Mouse (Mus musculus) limb, embryonic 12.5 days (tissue): ENCODE results near the gene Sim2. TPM values are rescaled to one million over a fixed set of nuclear protein-coding genes. Genes with fewer than 3 reads are reported as not detected.

ENCODE experiments used
- ATAC-seq: fragments of 200-750 bp; cut with Nextera tagmentation; 2 replicates; pipeline ENCODE4 v1.8.0; 2017; ENCODE audit warnings: low read depth, moderate TSS enrichment; ENCODE audit not compliant: insufficient number of reproducible peaks, insufficient read depth, low FRiP score, low TSS enrichment
- H3K27ac ChIP-seq: fragments of 300-500 bp; sonication (generic); 2 replicates; pipeline ENCODE4 v1.5.1; 2016; ENCODE audit warnings: mild to moderate bottlenecking, moderate library complexity
- H3K27me3 ChIP-seq: fragments of 300-500 bp; sonication (generic); 2 replicates; pipeline ENCODE4 v1.6.1; 2016; ENCODE audit warnings: mild to moderate bottlenecking, moderate library complexity
- H3K36me3 ChIP-seq: fragments of 300-500 bp; sonication (generic); 2 replicates; pipeline ENCODE4 v1.6.1; 2016; ENCODE audit warnings: mild to moderate bottlenecking, moderate library complexity
- H3K4me1 ChIP-seq: fragments of 300-500 bp; sonication (generic); replicated peaks from 2 replicates; pipeline ENCODE4 v1.6.1; 2016
- H3K4me2 ChIP-seq: fragments of 300-500 bp; sonication (generic); 2 replicates; pipeline ENCODE4 v1.6.1; 2016; ENCODE audit warnings: mild to moderate bottlenecking, moderate library complexity
- H3K4me3 ChIP-seq: fragments of 300-500 bp; sonication (generic); replicated peaks from 2 replicates; pipeline ENCODE4 v1.5.1; 2016; ENCODE audit warnings: mild to moderate bottlenecking
- H3K9ac ChIP-seq: fragments of 300-500 bp; sonication (generic); replicated peaks from 2 replicates; pipeline ENCODE4 v1.6.1; 2016; ENCODE audit warnings: mild to moderate bottlenecking, moderate library complexity
- H3K9me3 ChIP-seq: fragments of 300-500 bp; sonication (generic); 2 replicates; pipeline ENCODE4 v1.6.1; 2016; ENCODE audit warnings: mild to moderate bottlenecking, moderate library complexity
- WGBS: fragments of 180-500 bp; shearing (Covaris S2); methylation state at CpG from one replicate; pipeline ENCODE4 v1.1.7; 2016; 5-methylcytosine and 5-hydroxymethylcytosine counted together
- polyA plus RNA-seq: library from polyadenylated mRNA; unstranded; fragments of >200 nt; fragmentation: Nextera tagmentation; extraction: Ambion mirVana; gene quantifications from 2 replicates; pipeline ENCODE4 v1.2.1, GENCODE M21; 2016

The Sim2 gene
- polyA plus RNA-seq, 1 experiment from 2014 or later = 2.0 TPM

DNA sequence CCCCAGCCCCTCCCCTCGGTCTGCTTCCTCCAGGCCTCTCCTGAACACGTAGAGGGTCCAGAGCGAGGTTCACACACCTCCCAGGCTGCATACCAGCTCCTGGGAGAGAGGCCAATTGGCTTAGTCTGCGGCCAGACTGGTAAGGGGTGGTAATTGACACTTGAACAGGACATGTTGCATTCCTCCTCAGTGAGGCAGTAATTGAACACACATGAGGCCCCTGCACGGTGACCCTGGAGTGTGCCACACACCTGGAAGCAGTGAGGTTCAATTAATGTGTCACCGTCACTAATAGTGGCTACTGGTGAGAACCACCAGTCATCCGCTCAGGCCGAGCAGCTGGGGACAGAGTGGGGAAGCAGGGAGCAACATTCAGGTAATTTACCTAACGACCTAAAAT lies 24.9 kb upstream of the Sim2 start:
- Histone ChIP-seq H3K4me1 (peaks cover 17% of the 10 kb centered on the region), H3K4me2 (no peak overlapping the region), H3K36me3 (no peaks in the 10 kb centered on the region), H3K27me3 (peaks cover 51% of the 10 kb centered on the region), H3K9ac (no peak overlapping the region), H3K4me3 (no peak overlapping the region), H3K9me3 (0 out of 2 replicates have a peak, but pooled peaks cover 10% of the 10 kb centered on the region), H3K27ac (peak overlapping the region; percentile 41; the same call in 1 of the 2 replicates)
- ATAC-seq = peak; percentile 86; the same call in 1 of the 2 replicates
- 5% methylated on average over 9 of the region's 9 CpGs for WGBS

DNA sequence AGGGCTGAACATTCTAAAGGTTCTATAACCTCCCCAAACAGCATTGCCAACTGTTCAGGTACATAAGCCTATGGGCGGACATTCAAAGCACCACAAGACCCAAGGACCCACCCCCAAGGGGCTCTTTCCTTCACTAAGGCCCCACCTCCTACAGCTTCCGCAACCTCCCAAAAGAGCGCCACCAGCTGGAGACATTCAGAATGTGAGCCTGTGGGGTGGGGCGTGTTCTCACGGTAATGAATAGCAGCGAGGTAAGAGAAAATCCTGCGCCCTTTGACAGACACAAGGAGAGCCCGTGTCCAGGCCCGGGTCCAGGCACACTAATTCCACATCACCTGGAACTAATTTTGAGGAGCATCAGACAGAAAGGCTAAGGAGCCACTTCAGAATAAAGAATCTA lies 20.5 kb upstream of the Sim2 start:
- no peak overlapping the region for H3K27ac ChIP-seq
- peaks cover 11% of the 10 kb centered on the region for H3K4me1 ChIP-seq
- H3K4me3 ChIP-seq = no peak overlapping the region
- H3K9ac ChIP-seq = no peak overlapping the region
- H3K4me2 ChIP-seq = no peak overlapping the region
- 46% methylated on average over 9 of the region's 9 CpGs for WGBS
- 0 out of 2 replicates have a peak, but pooled peaks cover 20% of the 10 kb centered on the region for H3K9me3 ChIP-seq
- H3K27me3 ChIP-seq = peaks cover 53% of the 10 kb centered on the region
- no peak for ATAC-seq
- no peaks in the 10 kb centered on the region for H3K36me3 ChIP-seq

DNA sequence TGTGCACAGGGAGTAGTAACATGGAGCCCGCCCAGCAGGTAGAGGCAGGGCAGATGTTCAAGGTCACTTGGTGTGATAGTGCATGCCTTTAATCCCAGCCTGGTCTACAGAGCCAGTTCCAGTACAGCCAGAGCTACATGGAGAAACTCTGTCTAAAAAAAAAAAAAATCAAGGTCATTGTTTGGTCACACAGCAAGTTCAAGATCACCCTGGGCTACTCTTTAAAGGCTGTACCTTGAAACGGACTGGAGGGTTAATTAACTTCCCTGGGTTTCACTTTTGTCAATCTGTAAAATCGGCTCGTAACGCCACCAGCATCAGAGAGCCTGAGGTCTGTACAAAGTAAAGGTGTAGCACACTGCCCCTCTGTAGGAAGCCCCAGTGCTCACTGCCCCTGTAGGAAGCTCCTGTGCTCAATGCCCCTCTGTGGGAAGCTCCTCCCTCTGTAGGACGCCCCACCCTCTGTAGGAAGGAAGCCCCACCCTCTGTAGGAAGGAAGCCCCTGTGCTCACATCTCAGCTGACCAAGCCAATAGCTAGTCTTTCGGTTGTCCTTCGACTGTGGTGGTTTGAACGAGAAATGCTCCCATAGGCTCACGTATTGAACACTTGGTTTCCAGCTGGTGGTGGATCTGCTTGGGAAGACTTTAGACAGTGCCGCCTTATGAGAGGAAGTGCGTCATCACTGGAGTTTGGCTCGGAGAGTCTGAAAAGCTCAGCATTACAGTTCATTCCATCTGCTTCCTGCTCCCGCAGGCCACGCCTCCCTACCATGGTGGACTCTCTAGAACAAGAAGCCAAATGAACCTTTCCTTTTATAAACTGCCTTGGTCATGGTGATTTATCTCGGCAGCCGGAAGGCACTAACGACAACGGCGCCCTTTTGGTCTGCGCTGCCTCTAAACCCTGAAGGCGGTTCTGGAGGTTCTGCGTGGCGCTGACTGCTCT lies 18.7 kb upstream of the Sim2 start:
- Histone ChIP-seq H3K4me3 (no peak overlapping the region), H3K27ac (no peak overlapping the region), H3K27me3 (peaks cover 63% of the 10 kb centered on the region), H3K4me2 (peak overlapping the region; percentile 31; the same call in 1 of the 2 replicates), H3K9me3 (0 out of 2 replicates have a peak, but pooled peaks cover 20% of the 10 kb centered on the region), H3K4me1 (no peaks in the 10 kb centered on the region; the same call in 1 of the 2 replicates), H3K36me3 (no peaks in the 10 kb centered on the region), H3K9ac (0 out of 2 replicates have a peak overlapping the region, but pooled peaks have one; percentile 23)
- 66% methylated on average over 24 of the region's 24 CpGs for WGBS
- no peak; the same call in 1 of the 2 replicates for ATAC-seq

DNA sequence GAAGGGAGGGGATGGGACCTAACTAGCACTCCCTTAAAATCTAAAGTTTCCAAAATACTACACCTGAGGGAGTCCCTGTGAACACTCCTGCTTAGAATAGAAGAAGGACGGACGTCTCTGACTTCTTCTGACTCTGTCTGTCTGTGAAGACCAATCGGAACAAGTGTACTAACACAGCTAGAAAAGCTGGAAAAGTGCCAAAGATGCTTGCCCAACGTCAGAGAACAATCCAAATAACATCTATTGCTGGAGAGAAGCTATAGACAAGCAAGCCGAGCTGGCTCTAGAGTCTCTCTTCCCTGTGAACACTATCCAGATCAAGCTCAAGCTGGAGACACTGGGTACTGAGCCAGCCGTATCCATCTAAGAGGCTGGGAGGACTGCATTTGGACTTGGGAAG lies 18.0 kb upstream of the Sim2 start:
- Histone ChIP-seq H3K4me1 (no peaks in the 10 kb centered on the region; the same call in 1 of the 2 replicates), H3K9ac (no peak overlapping the region), H3K36me3 (no peaks in the 10 kb centered on the region), H3K27me3 (peaks cover 63% of the 10 kb centered on the region), H3K27ac (no peak overlapping the region), H3K4me3 (no peak overlapping the region), H3K4me2 (no peak overlapping the region), H3K9me3 (0 out of 2 replicates have a peak, but pooled peaks cover 15% of the 10 kb centered on the region)
- no peak for ATAC-seq
- WGBS = 84% methylated on average over 6 of the region's 6 CpGs

DNA sequence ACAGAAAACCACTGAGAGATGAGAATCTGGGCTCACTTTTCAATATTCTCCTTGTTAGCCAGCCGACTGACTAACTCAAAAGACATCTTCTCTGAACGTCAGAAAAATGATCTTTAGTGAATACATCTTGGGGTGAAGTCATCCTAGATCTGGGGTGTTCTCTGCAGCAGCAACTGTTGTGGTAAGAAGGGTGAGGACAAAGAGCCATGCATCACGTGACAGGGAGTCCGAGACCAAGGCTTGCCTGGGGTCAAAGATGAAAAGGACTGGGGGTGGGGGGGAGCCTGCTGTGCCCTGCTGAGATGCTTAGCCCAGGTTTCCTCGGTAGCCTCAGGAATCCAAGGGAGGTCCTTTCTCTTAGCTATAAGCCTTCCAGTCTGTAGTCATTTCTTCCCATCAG lies 17.5 kb upstream of the Sim2 start:
- Histone ChIP-seq H3K9me3 (0 out of 2 replicates have a peak, but pooled peaks cover 13% of the 10 kb centered on the region), H3K4me3 (no peak overlapping the region), H3K27ac (no peak overlapping the region), H3K36me3 (no peaks in the 10 kb centered on the region), H3K27me3 (peaks cover 65% of the 10 kb centered on the region), H3K9ac (no peak overlapping the region), H3K4me1 (no peaks in the 10 kb centered on the region; the same call in 1 of the 2 replicates), H3K4me2 (no peak overlapping the region)
- 66% methylated on average over 5 of the region's 5 CpGs for WGBS
- ATAC-seq = no peak

DNA sequence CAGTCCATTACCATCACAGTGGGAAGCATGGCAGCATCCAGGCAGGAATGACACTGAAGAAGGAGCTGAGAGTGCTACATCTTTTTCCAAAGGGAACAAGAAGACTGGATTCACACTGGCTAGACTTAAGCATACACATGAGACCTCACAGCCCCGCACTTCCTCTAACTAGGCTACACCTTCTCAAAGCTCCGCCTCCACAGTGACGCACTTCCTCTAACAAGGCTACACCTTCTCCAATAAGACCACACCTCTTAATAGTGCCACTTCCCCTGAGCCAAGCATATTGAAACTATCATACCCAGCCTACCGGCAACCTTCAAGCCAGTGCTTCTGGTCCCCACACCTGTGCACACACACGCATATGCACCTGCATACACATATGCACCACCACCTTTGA lies 15.7 kb upstream of the Sim2 start:
- no peak for ATAC-seq
- H3K27me3 ChIP-seq = peaks cover 67% of the 10 kb centered on the region
- no peak overlapping the region for H3K4me2 ChIP-seq
- H3K27ac ChIP-seq = no peak overlapping the region
- H3K4me3 ChIP-seq = no peak overlapping the region
- H3K9ac ChIP-seq = no peak overlapping the region
- H3K36me3 ChIP-seq = no peaks in the 10 kb centered on the region
- 0 out of 2 replicates have a peak, but pooled peaks cover 10% of the 10 kb centered on the region for H3K9me3 ChIP-seq
- no peaks in the 10 kb centered on the region; the same call in 1 of the 2 replicates for H3K4me1 ChIP-seq
- WGBS = 85% methylated on average over 5 of the region's 5 CpGs

DNA sequence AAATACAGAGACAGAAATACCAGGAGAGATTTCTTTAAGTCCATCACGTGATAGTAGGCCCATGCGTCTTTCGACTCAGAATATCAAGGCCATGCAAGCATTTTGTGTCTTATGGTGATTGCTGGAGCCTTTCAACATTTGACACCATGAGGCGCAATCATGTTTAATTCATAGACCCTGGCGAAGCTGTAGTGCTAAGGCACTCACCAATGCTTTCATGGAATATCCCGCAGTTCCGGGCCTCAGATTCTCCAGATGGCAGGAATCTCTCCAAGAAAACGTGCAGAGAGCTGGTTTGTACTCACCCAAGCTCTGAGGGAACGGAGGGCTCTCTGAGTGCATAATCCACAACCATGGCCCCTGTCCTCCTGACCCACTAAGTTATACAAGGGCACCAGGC lies 13.8 kb upstream of the Sim2 start:
- no peak for ATAC-seq
- peaks cover 69% of the 10 kb centered on the region for H3K27me3 ChIP-seq
- no peaks in the 10 kb centered on the region; the same call in 1 of the 2 replicates for H3K4me1 ChIP-seq
- no peaks in the 10 kb centered on the region for H3K36me3 ChIP-seq
- WGBS = 82% methylated on average over 9 of the region's 9 CpGs
- H3K27ac ChIP-seq = no peak overlapping the region
- no peak overlapping the region for H3K4me2 ChIP-seq
- no peak overlapping the region for H3K4me3 ChIP-seq
- H3K9ac ChIP-seq = no peak overlapping the region
- H3K9me3 ChIP-seq = 0 out of 2 replicates have a peak, but pooled peaks cover 12% of the 10 kb centered on the region

DNA sequence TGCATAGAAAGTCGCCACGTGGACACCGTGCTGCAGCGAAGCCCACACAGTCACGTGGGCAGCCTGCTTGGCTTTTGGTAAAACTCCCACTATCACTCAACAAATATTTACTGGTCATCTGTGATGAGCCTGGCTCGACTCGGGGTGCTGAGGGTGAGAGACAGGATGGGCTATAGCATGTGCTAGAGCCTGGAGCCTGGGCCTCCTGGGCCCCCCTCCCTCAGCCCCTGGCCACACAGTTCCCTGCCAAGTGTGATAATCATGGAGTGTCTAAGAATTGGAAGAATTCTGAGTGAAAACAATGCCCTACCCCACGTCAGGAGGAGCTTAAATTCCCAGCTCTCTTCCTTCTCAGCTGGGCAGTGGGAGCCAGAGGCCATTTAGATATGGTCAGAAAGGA lies 13.3 kb upstream of the Sim2 start:
- 77% methylated on average over 8 of the region's 8 CpGs for WGBS

DNA sequence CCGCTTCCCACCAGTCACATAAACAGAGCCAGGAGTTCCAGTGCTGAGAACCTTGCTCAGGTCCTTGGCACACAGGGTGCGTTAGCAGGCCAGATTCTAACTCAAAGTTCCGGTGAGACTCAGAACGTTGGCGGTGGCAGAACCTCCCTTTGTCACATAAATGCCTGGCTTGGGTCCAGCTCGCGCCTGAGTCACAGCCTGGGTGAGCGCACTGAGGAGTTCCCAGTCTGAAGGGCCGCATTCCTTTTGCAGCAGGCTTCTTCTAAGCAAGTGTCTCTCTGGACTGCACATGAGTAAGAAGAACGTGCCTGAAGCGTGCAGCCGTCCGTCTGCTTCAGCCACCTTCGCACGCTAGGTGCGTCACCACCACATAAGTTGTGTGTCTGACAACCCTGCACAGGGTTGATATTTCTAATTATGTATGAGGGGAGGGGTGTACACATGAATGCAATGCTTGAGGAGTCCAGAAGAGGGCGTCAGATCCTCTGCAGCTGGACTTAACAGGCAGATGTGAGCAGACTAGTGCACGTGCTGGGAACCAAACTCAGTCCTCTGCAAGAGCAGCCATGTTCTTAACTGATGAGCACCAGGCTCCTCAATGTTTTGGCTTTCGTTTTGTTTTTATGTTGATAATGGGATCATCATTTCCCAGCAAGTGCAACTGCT lies 9.2 kb upstream of the Sim2 start:
- H3K9ac ChIP-seq = no peak overlapping the region
- 42% methylated on average over 19 of the region's 19 CpGs for WGBS
- no peak; the same call in 1 of the 2 replicates for ATAC-seq
- 0 out of 2 replicates have a peak, but pooled peaks cover 3% of the 10 kb centered on the region for H3K9me3 ChIP-seq
- H3K36me3 ChIP-seq = no peaks in the 10 kb centered on the region
- H3K27me3 ChIP-seq = peaks cover 86% of the 10 kb centered on the region
- H3K4me2 ChIP-seq = no peak overlapping the region
- H3K4me3 ChIP-seq = no peak overlapping the region
- H3K27ac ChIP-seq = no peak overlapping the region
- H3K4me1 ChIP-seq = 0 out of 2 replicates have a peak, but pooled peaks cover 6% of the 10 kb centered on the region

More for the DNA sequence above, 13.3 kb upstream of the Sim2 start:
- Histone ChIP-seq H3K4me3 (no peak overlapping the region), H3K9me3 (0 out of 2 replicates have a peak, but pooled peaks cover 9% of the 10 kb centered on the region), H3K27ac (no peak overlapping the region), H3K4me2 (no peak overlapping the region), H3K27me3 (peaks cover 69% of the 10 kb centered on the region), H3K4me1 (no peaks in the 10 kb centered on the region; the same call in 1 of the 2 replicates), H3K36me3 (no peaks in the 10 kb centered on the region), H3K9ac (no peak overlapping the region)
- ATAC-seq = no peak

DNA sequence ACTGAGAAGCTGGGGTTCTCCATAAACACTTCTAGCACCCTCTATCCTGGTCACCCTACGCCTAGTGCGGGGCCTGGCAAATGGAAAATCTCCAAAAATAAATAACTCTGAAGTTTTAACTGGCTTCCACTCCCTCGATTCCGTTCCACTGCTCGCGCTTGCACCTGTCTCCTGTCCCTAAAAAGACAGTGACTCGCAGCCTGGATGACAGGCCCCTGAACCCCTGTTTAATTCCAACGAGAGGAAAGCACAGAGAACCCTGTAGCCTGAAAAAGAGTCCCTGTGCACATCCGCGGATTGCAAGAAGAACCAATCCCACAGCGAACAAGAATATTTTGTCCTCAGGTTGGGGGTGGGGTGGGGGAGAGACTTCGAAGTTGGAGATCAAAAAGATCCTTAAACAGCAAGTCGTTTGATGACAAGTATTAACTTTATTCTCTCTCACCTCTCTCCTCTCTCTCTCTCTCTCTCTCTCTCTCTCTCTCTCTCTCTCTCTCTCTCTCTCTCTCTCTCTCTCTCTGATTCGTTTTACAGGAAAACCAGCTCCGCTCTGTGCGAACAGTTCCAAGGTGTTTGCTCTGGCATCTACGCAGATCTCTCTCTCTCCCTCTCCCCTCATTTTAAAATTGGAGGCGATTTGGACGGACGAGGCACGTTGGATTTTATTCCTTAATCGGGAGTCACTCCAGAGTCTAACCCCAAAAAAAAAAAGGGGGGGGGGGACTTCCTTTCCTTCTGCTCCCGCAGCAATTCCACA lies 6.2 kb upstream of the Sim2 start:
- no peak overlapping the region for H3K4me3 ChIP-seq
- H3K27ac ChIP-seq = no peak overlapping the region
- no peaks in the 10 kb centered on the region for H3K36me3 ChIP-seq
- 2% methylated on average over 23 of the region's 23 CpGs for WGBS
- H3K9ac ChIP-seq = no peak overlapping the region
- H3K27me3 ChIP-seq = peaks cover 95% of the 10 kb centered on the region
- H3K4me2 ChIP-seq = peak overlapping the region; percentile 41
- H3K9me3 ChIP-seq = 0 out of 2 replicates have a peak, but pooled peaks cover 3% of the 10 kb centered on the region
- no peak for ATAC-seq
- H3K4me1 ChIP-seq = 0 out of 2 replicates have a peak, but pooled peaks cover 6% of the 10 kb centered on the region
